Mouse (Mus musculus): ENCODE results near the gene Gm17455. TPM values are rescaled to one million over a fixed set of nuclear protein-coding genes. Genes with fewer than 3 reads are reported as not detected.

The Gm17455 gene
- polyA plus RNA-seq, 1 experiment from 2014 or later = 2.7 TPM

DNA sequence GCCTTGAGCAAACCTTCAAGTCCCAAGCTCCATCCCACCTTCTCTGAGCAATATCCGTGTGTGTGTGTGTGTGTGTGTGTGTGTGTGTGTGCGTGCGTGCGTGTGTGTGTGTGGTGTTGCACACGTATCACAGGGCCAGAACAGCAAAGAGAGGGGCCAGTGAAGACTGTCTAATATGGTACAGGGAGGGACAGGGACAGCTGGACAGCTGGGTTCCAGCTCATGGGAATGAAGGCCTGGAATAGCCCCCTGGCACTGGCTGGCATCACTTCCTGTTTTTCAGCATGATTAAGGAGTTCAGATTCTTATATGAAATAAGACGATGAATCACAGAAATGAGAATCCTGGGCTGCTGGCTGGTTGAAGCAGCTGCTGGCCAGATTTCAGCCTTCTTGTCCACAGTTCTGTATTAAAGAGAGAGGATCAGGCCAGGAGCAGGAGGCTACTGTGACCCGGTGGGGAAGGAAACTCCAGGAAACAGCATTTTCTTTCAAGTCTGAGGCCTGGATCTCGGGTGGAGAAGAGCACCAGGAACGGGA lies 20.0 kb upstream of the Gm17455 start:
- Histone ChIP-seq H3K27me3 (no peaks in the 10 kb centered on the region), H3K36me3 (replicated peaks) (no peaks in the 10 kb centered on the region), H3K9me3 (no peaks in the 10 kb centered on the region), H3K27ac (no peak overlapping the region), H3K4me3 (replicated peaks) (no peak overlapping the region), H3K4me2 (no peak overlapping the region), H3K4me1 (no peaks in the 10 kb centered on the region), H3K9ac (no peak overlapping the region)
- WGBS = 83% methylated on average over 9 of the region's 9 CpGs
- no peak for ATAC-seq (ENCODE audit: low FRiP score)

GRCm38 (mm10) chr10:60380229-60380628 lies 19.3 kb upstream of the Gm17455 start:
- H3K4me1 ChIP-seq = no peaks in the 10 kb centered on the region
- 75% methylated on average over 3 of the region's 3 CpGs for WGBS
- no peak overlapping the region for H3K27ac ChIP-seq
- no peaks in the 10 kb centered on the region for H3K27me3 ChIP-seq
- H3K4me2 ChIP-seq = no peak overlapping the region
- H3K9ac ChIP-seq = no peak overlapping the region
- no peaks in the 10 kb centered on the region for H3K9me3 ChIP-seq
- H3K36me3 ChIP-seq (replicated peaks) = no peaks in the 10 kb centered on the region
- no peak for ATAC-seq (ENCODE audit: low FRiP score)
- no peak overlapping the region for H3K4me3 ChIP-seq (replicated peaks)

DNA sequence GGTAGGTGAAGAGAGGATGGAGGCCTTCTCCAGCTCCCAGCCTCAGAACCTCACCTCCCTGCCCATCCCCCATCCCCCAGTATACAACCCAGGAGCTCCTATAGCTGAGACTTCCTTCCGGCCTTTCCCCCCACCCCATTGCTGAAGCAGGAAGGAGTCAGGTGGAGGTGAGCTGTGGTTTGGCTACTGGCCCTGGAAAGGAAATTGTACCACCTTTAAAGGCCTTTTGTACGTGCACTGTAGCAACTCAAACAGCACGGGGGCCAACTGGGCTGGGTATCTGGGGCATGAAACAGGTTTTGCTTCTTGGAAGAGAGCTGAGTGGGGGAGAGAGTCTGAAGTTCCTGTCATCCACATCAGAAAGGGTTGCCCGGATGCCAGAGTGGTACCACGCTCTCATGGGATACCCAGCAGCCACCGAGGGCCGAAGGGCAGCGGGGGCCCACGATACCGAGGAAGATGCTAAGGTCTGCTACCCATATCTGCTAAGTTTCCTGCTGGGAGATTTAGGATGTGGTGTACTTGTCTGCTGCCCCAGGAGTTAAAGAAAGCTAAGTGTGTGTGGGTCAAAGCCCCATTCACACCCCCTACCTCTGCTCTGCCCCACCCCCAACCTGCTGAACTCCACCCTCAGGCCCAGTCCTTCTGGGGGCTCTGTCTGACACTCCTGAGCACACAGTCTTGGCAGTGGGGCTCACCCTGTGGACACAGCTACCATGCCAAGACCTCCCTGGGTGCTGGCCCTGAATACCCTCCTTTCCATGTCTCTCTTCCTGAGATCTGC lies 18.2 kb upstream of the Gm17455 start:
- no peak for ATAC-seq (ENCODE audit: low FRiP score)
- H3K4me2 ChIP-seq = no peak overlapping the region
- H3K27ac ChIP-seq = no peak overlapping the region
- no peak overlapping the region for H3K4me3 ChIP-seq (replicated peaks)
- H3K36me3 ChIP-seq (replicated peaks) = no peaks in the 10 kb centered on the region
- H3K4me1 ChIP-seq = no peaks in the 10 kb centered on the region
- H3K9ac ChIP-seq = no peak overlapping the region
- H3K9me3 ChIP-seq = no peaks in the 10 kb centered on the region
- H3K27me3 ChIP-seq = no peaks in the 10 kb centered on the region
- 79% methylated on average over 10 of the region's 10 CpGs for WGBS

- ATAC-seq (ENCODE audit: low FRiP score) = no peak
- no peaks in the 10 kb centered on the region for H3K36me3 ChIP-seq (replicated peaks)
- H3K9ac ChIP-seq = no peak overlapping the region
- H3K27ac ChIP-seq = no peak overlapping the region
- H3K4me2 ChIP-seq = no peak overlapping the region
- no peaks in the 10 kb centered on the region for H3K9me3 ChIP-seq
- peaks cover 4% of the 10 kb centered on the region; the same call in 1 of the 2 replicates for H3K27me3 ChIP-seq
- peaks cover 8% of the 10 kb centered on the region for H3K4me1 ChIP-seq
- H3K4me3 ChIP-seq (replicated peaks) = no peak overlapping the region
- WGBS = 86% methylated on average over 2 of the region's 2 CpGs
Measured at GRCm38 (mm10) chr10:60388332-60388731, 11.2 kb upstream of the Gm17455 start.

- Histone ChIP-seq H3K36me3 (replicated peaks) (no peaks in the 10 kb centered on the region), H3K9me3 (no peaks in the 10 kb centered on the region), H3K4me3 (replicated peaks) (no peak overlapping the region), H3K4me1 (peaks cover 8% of the 10 kb centered on the region), H3K9ac (no peak overlapping the region), H3K27ac (no peak overlapping the region), H3K4me2 (no peak overlapping the region), H3K27me3 (peaks cover 4% of the 10 kb centered on the region; the same call in 1 of the 2 replicates)
- WGBS = 64% methylated on average over 9 of the region's 9 CpGs
- ATAC-seq (ENCODE audit: low FRiP score) = no peak
Measured at GRCm38 (mm10) chr10:60389447-60389865, 10.1 kb upstream of the Gm17455 start.

GRCm38 (mm10) chr10:60390177-60390903 lies 9.2 kb upstream of the Gm17455 start:
- ATAC-seq (ENCODE audit: low FRiP score) = no peak
- H3K27ac ChIP-seq = no peak overlapping the region
- 32% methylated on average over 6 of the region's 6 CpGs for WGBS

DNA sequence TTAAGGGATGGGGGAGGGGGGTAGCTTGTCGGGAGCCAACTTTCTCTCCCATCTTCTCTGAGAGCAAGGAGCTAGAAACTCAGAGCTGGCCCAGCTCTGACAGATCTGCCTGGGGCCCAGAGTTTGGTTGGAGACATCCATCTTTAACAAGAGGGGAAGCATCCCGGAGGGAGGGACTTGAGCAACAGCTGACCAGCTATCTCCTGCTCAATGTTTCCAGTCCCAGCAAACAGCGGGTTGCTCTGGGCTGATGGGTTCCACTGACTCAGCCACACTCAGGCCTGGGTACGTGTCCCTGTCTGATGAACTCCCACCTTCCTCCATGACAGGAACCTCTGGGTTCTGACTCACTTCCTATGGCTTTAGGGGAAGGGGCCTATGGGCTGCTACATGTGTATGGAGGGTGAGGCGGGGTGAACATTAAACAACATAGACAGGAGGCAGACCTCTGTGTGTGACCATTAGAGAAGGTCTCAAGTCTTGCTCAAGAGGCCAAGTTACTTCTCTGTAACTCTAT lies 8.6 kb upstream of the Gm17455 start:
- Histone ChIP-seq H3K9me3 (no peaks in the 10 kb centered on the region), H3K27ac (no peak overlapping the region), H3K4me2 (no peak overlapping the region), H3K36me3 (replicated peaks) (no peaks in the 10 kb centered on the region), H3K27me3 (peaks cover 4% of the 10 kb centered on the region; the same call in 1 of the 2 replicates), H3K4me1 (peaks cover 8% of the 10 kb centered on the region), H3K4me3 (replicated peaks) (no peak overlapping the region), H3K9ac (no peak overlapping the region)
- 64% methylated on average over 5 of the region's 5 CpGs for WGBS
- ATAC-seq (ENCODE audit: low FRiP score) = no peak

More at GRCm38 (mm10) chr10:60390177-60390903, 9.2 kb upstream of the Gm17455 start:
- no peaks in the 10 kb centered on the region for H3K9me3 ChIP-seq
- H3K4me1 ChIP-seq = peaks cover 8% of the 10 kb centered on the region
- no peak overlapping the region for H3K4me3 ChIP-seq (replicated peaks)
- H3K27me3 ChIP-seq = peaks cover 4% of the 10 kb centered on the region; the same call in 1 of the 2 replicates
- no peaks in the 10 kb centered on the region for H3K36me3 ChIP-seq (replicated peaks)
- H3K9ac ChIP-seq = no peak overlapping the region
- H3K4me2 ChIP-seq = no peak overlapping the region

- no peak overlapping the region for H3K9ac ChIP-seq
- peaks cover 4% of the 10 kb centered on the region; the same call in 1 of the 2 replicates for H3K27me3 ChIP-seq
- H3K4me3 ChIP-seq (replicated peaks) = no peak overlapping the region
- ATAC-seq (ENCODE audit: low FRiP score) = no peak
- no peak overlapping the region for H3K4me2 ChIP-seq
- no peaks in the 10 kb centered on the region for H3K36me3 ChIP-seq (replicated peaks)
- H3K9me3 ChIP-seq = no peaks in the 10 kb centered on the region
- WGBS = 92% methylated on average over 9 of the region's 9 CpGs
- peaks cover 8% of the 10 kb centered on the region for H3K4me1 ChIP-seq
- no peak overlapping the region for H3K27ac ChIP-seq
Measured at GRCm38 (mm10) chr10:60391661-60392060, 7.9 kb upstream of the Gm17455 start.

DNA sequence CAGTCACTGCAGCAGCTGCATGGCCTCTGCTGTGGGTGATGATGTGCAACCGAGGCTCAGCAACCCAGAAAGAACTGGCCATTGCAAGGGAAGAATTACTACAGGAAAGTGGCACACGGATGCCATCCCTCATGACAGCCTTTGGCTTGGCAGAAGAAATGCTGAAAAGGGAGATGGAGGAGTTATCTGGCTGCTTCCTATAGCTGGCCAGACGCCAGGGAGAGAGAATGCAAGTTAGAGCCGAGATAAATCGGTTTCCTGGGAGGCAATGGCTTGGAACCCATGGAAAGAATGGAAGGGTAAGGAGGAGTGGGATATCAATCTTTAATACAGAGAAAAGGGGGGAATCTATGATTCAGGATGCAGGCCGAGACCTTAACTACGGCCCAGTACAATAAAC lies 4.6 kb upstream of the Gm17455 start:
- Histone ChIP-seq H3K4me2 (no peak overlapping the region), H3K9ac (no peak overlapping the region), H3K27ac (no peak overlapping the region), H3K4me1 (peaks cover 13% of the 10 kb centered on the region), H3K36me3 (replicated peaks) (no peaks in the 10 kb centered on the region), H3K27me3 (no peaks in the 10 kb centered on the region), H3K4me3 (replicated peaks) (no peak overlapping the region), H3K9me3 (no peaks in the 10 kb centered on the region)
- no peak for ATAC-seq (ENCODE audit: low FRiP score)
- WGBS = 82% methylated on average over 7 of the region's 7 CpGs

DNA sequence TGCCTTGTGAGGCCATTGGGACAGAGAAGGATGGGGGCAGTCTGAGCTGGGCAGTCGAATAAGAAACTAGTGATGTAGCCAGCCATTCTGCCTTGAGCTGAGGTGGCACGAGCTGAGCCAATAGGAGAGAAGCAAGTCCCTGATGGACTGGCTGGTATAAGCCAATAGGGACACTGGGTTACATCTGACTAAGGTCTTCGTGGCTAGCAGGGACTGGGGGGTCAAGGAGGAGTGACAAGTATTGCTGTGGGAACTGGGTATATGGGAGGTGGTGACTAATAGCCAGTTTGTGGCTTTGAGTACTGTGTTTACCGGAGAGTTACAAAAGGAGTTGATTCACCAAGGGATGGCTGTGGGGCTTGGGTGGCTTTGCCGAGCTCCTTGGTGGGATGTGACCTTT lies 3.9 kb upstream of the Gm17455 start:
- peaks cover 12% of the 10 kb centered on the region for H3K4me1 ChIP-seq
- H3K36me3 ChIP-seq (replicated peaks) = no peaks in the 10 kb centered on the region
- H3K9ac ChIP-seq = no peak overlapping the region
- no peaks in the 10 kb centered on the region for H3K9me3 ChIP-seq
- ATAC-seq (ENCODE audit: low FRiP score) = no peak
- H3K4me3 ChIP-seq (replicated peaks) = no peak overlapping the region
- no peak overlapping the region for H3K4me2 ChIP-seq
- H3K27me3 ChIP-seq = no peaks in the 10 kb centered on the region; the same call in 1 of the 2 replicates
- 77% methylated on average over 5 of the region's 5 CpGs for WGBS
- H3K27ac ChIP-seq = no peak overlapping the region

DNA sequence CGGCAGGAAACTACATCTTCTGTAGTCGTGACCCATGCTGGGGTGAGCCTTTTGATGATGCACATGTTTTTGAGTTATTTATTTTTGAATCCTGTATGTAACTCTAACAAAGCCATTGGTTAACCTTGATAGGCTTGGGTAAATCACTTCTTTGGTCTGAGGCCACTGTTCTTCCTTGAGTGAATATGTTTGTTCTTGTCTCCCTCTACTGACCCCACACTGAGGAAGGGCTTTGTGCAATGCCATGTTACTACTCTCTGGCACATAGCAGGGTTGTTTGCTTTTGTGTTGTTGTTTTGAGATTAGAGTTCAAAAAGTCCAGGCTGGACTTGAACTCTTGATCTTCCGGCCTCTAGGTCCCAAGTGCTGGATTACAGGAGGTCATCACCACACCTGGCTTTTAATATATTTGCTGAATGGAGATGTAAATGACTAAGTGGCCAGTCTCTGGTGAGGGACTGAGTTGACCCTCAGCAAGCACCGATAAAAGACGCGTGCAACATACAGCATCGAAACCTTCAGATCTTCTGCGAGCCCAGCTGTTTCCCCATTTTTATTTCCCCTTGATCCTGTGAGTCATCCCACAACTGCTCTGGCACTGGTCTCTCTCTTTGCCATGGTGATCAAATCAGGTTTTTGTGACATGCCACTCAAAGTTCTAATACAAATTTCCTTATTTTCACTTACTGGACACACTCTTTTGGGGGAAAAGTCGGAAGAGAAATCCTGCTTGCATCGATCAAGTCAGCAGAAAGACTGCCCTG lies 1.3 kb upstream of the Gm17455 start:
- no peak for ATAC-seq (ENCODE audit: low FRiP score)
- Histone ChIP-seq H3K9me3 (no peaks in the 10 kb centered on the region), H3K27ac (no peak overlapping the region), H3K4me3 (replicated peaks) (no peak overlapping the region), H3K4me1 (peaks cover 9% of the 10 kb centered on the region), H3K9ac (no peak overlapping the region), H3K36me3 (replicated peaks) (no peaks in the 10 kb centered on the region), H3K27me3 (no peaks in the 10 kb centered on the region; the same call in 1 of the 2 replicates), H3K4me2 (no peak overlapping the region)
- 91% methylated on average over 10 of the region's 10 CpGs for WGBS
